Mouse (Mus musculus): ENCODE results near the gene Agap1. TPM values are rescaled to one million over a fixed set of nuclear protein-coding genes. Genes with fewer than 3 reads are reported as not detected.
A peak's percentile ranks its signal among the peaks of the same experiment; 100 is the strongest.

The Agap1 gene
- polyA plus RNA-seq, 1 experiment from 2014 or later, result 72.2 TPM

DNA sequence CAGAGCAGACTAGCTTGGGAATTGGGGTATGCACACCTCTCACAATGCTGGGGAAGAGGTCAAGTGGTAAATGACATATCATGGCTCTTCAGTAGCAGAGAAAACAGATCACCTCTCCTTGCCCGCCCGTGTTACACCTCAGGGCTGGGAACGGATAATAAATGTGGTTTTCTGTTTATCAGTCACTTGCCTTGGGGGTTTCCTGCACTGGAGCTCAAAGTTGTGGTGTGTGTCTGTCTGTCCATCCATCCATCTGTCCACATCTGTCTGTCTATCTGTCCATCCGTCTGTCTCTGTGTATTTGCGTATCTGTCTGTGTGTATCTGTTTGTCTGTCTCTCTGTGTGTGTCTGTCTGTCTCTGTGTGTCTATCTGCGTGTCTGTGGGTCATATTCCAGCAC lies 88.7 kb downstream of the Agap1 start:
- Histone ChIP-seq H3K4me2 (replicated peaks) (no peak overlapping the region), H3K4me3 (replicated peaks; ENCODE audit: low read length) (no peak overlapping the region), H3K9ac (no peak overlapping the region), H3K9me3 (ENCODE audit: control insufficient read depth, low read length) (no peaks in the 10 kb centered on the region), H3K36me3 (replicated peaks; ENCODE audit: control insufficient read depth, insufficient read depth) (no peaks in the 10 kb centered on the region), H3K27ac (peak overlapping the region; percentile 81; the same call in 1 of the 2 replicates), H3K4me1 (replicated peaks; ENCODE audit: control insufficient read depth, insufficient read depth, low read length) (peaks cover 49% of the 10 kb centered on the region), H3K27me3 (ENCODE audit: control insufficient read depth, insufficient read depth, low read length) (no peaks in the 10 kb centered on the region)
- no peak for ATAC-seq (ENCODE audit: low FRiP score)
- DNase-seq (ENCODE audit: low spot score), result no peak
- WGBS, result 87% methylated on average over 6 of the region's 6 CpGs

GRCm38 (mm10) chr1:89544094-89544493 lies 89.5 kb downstream of the Agap1 start:
- Histone ChIP-seq H3K27ac (no peak overlapping the region), H3K9ac (no peak overlapping the region), H3K4me3 (replicated peaks; ENCODE audit: low read length) (no peak overlapping the region), H3K4me1 (replicated peaks; ENCODE audit: control insufficient read depth, insufficient read depth, low read length) (peaks cover 57% of the 10 kb centered on the region), H3K36me3 (replicated peaks; ENCODE audit: control insufficient read depth, insufficient read depth) (no peaks in the 10 kb centered on the region), H3K4me2 (replicated peaks) (no peak overlapping the region), H3K27me3 (ENCODE audit: control insufficient read depth, insufficient read depth, low read length) (no peaks in the 10 kb centered on the region), H3K9me3 (ENCODE audit: control insufficient read depth, low read length) (no peaks in the 10 kb centered on the region)
- WGBS, result 95% methylated on average over 4 of the region's 4 CpGs
- DNase-seq (ENCODE audit: low spot score) (no peak), ATAC-seq (ENCODE audit: low FRiP score) (no peak)

- ATAC-seq (ENCODE audit: low FRiP score) (no peak), DNase-seq (ENCODE audit: low spot score) (no peak)
- no peak overlapping the region for H3K9ac ChIP-seq
- H3K27me3 ChIP-seq (ENCODE audit: control insufficient read depth, insufficient read depth, low read length), result no peaks in the 10 kb centered on the region
- no peaks in the 10 kb centered on the region for H3K36me3 ChIP-seq (replicated peaks; ENCODE audit: control insufficient read depth, insufficient read depth)
- no peaks in the 10 kb centered on the region for H3K9me3 ChIP-seq (ENCODE audit: control insufficient read depth, low read length)
- H3K27ac ChIP-seq, result no peak overlapping the region
- 76% methylated on average over 4 of the region's 4 CpGs for WGBS
- H3K4me2 ChIP-seq (replicated peaks), result no peak overlapping the region
- H3K4me1 ChIP-seq (replicated peaks; ENCODE audit: control insufficient read depth, insufficient read depth, low read length), result peaks cover 64% of the 10 kb centered on the region
- H3K4me3 ChIP-seq (replicated peaks; ENCODE audit: low read length), result no peak overlapping the region
Measured at GRCm38 (mm10) chr1:89545099-89545498, 90.5 kb downstream of the Agap1 start.

DNA sequence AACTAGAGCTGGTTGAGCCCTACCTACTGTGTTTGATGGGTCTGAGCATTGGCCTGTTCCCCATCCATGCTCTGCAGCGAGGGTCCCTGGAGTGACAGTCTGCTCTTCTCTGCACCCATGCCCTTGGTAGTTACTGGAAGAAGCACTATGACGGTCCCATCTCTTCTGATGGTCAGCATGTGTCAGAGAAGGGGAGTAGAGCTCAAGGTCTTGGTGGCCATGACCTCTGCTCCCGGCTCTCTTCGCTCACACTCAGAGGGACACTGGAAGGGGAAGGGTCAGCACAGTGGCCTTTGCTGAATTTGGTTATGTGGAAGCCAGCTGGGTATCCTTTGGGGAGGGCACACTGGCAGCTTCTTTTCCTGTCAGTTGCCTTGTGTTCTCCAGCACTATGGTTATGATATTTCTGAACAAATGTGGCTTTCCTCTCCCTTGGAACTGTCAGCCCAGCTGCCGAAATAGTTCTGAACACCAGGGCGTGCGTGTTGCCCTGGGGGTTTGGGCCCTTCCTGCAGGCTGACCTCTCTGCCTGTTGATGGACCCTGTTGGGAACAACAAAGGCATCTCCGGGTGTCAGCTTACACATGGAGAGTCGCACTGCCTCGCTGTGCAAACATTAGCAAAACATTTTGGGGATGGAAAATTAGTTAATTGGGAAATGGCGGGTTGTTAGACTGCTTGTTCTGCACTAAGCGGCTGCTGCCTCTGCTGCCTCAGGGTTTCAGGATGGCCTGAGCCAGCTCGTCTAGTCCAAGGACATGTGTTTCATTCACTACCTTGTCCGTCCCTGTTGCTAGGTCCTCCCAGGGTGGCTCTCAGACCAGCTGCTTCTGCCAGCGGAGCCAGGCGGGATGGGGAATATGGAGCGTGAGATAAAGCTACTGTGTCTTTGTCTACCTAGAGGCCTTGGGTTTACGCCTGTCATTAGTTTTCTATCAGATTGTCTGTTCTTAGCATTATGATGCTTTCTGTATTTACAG lies 93.2 kb downstream of the Agap1 start:
- peak; percentile 22; the same call in 1 of the 2 replicates for ATAC-seq (ENCODE audit: low FRiP score)
- Histone ChIP-seq H3K4me1 (replicated peaks; ENCODE audit: control insufficient read depth, insufficient read depth, low read length) (peaks cover 51% of the 10 kb centered on the region), H3K27ac (peak overlapping the region; percentile 61), H3K9me3 (ENCODE audit: control insufficient read depth, low read length) (no peaks in the 10 kb centered on the region), H3K27me3 (ENCODE audit: control insufficient read depth, insufficient read depth, low read length) (no peaks in the 10 kb centered on the region), H3K4me2 (replicated peaks) (0 out of 2 replicates have a peak overlapping the region, but pooled peaks have one; percentile 8), H3K9ac (peak overlapping the region; percentile 22; the same call in 1 of the 2 replicates), H3K4me3 (replicated peaks; ENCODE audit: low read length) (no peak overlapping the region), H3K36me3 (replicated peaks; ENCODE audit: control insufficient read depth, insufficient read depth) (no peaks in the 10 kb centered on the region)
- DNase-seq (ENCODE audit: low spot score), result peak; percentile 27
- 29% methylated on average over 18 of the region's 18 CpGs for whole genome bisulfite sequencing

GRCm38 (mm10) chr1:89550061-89550869 lies 95.7 kb downstream of the Agap1 start:
- DNase-seq (ENCODE audit: low spot score) (peak; percentile 69), ATAC-seq (ENCODE audit: low FRiP score) (peak; percentile 89)
- no peaks in the 10 kb centered on the region for H3K36me3 ChIP-seq (replicated peaks; ENCODE audit: control insufficient read depth, insufficient read depth)
- peak overlapping the region; percentile 85 for H3K27ac ChIP-seq
- H3K4me2 ChIP-seq (replicated peaks), result peak overlapping the region; percentile 45
- H3K9me3 ChIP-seq (ENCODE audit: control insufficient read depth, low read length), result no peaks in the 10 kb centered on the region
- 8% methylated on average over 25 of the region's 25 CpGs for WGBS
- H3K4me1 ChIP-seq (replicated peaks; ENCODE audit: control insufficient read depth, insufficient read depth, low read length), result peaks cover 44% of the 10 kb centered on the region
- H3K4me3 ChIP-seq (replicated peaks; ENCODE audit: low read length), result 0 out of 2 replicates have a peak overlapping the region, but pooled peaks have one; percentile 1
- no peaks in the 10 kb centered on the region for H3K27me3 ChIP-seq (ENCODE audit: control insufficient read depth, insufficient read depth, low read length)
- H3K9ac ChIP-seq, result peak overlapping the region; percentile 40

DNA sequence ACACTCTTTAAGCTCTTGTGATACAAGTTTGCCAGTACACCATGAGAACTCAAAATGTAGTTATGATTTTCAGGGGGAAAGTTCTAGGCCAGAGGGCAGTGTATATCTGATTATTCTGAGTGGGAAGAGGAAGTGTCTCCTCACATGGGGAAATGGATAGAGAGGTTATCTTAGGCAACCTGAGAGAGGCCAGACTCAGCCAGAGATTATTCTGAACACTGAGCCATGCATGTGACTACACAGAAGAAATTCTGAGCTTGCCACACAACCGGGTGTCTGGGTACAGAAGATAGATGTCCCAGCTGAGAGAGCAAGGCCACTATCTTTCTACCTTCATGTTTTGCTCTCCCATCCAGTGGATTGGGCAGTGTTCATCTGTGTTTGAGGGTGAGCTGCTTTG lies 97.9 kb downstream of the Agap1 start:
- 88% methylated on average over 1 of the region's 1 CpGs for WGBS
- Histone ChIP-seq H3K27ac (no peak overlapping the region), H3K9me3 (ENCODE audit: control insufficient read depth, low read length) (no peaks in the 10 kb centered on the region), H3K27me3 (ENCODE audit: control insufficient read depth, insufficient read depth, low read length) (no peaks in the 10 kb centered on the region), H3K4me3 (replicated peaks; ENCODE audit: low read length) (no peak overlapping the region), H3K4me1 (replicated peaks; ENCODE audit: control insufficient read depth, insufficient read depth, low read length) (peaks cover 48% of the 10 kb centered on the region), H3K36me3 (replicated peaks; ENCODE audit: control insufficient read depth, insufficient read depth) (no peaks in the 10 kb centered on the region), H3K9ac (no peak overlapping the region), H3K4me2 (replicated peaks) (no peak overlapping the region)
- ATAC-seq (ENCODE audit: low FRiP score) (no peak), DNase-seq (ENCODE audit: low spot score) (no peak)

DNA sequence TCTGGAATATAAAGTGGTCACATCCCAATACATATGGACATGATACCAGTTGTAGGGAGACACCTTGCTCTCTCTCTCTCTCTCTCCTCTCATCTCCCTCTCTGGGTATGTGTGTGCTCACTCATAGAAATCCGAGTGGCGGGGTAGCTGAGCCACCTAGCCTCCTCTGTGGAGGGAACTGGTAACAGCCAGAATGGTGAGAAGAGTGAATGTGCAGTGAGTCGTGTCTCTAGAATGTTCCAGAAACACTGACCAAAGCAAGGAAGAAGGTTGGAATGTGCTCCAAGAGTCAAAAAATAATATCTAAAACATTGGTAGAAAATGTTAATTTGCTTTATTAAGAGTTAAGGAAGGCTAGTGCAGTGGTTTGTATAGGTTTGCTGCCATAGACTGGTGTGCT lies 99.2 kb downstream of the Agap1 start:
- no peaks in the 10 kb centered on the region for H3K9me3 ChIP-seq (ENCODE audit: control insufficient read depth, low read length)
- no peaks in the 10 kb centered on the region for H3K27me3 ChIP-seq (ENCODE audit: control insufficient read depth, insufficient read depth, low read length)
- no peak overlapping the region for H3K9ac ChIP-seq
- no peaks in the 10 kb centered on the region for H3K36me3 ChIP-seq (replicated peaks; ENCODE audit: control insufficient read depth, insufficient read depth)
- WGBS, result 96% methylated on average over 3 of the region's 3 CpGs
- H3K4me2 ChIP-seq (replicated peaks), result no peak overlapping the region
- H3K4me3 ChIP-seq (replicated peaks; ENCODE audit: low read length), result no peak overlapping the region
- no peak for DNase-seq (ENCODE audit: low spot score)
- no peak for ATAC-seq (ENCODE audit: low FRiP score)
- H3K4me1 ChIP-seq (replicated peaks; ENCODE audit: control insufficient read depth, insufficient read depth, low read length), result peaks cover 44% of the 10 kb centered on the region
- no peak overlapping the region for H3K27ac ChIP-seq

- WGBS, result 85% methylated on average over 18 of the region's 18 CpGs
- H3K9me3 ChIP-seq (ENCODE audit: control insufficient read depth, low read length), result no peaks in the 10 kb centered on the region
- H3K36me3 ChIP-seq (replicated peaks; ENCODE audit: control insufficient read depth, insufficient read depth), result no peaks in the 10 kb centered on the region
- no peak overlapping the region for H3K27ac ChIP-seq
- no peak overlapping the region for H3K9ac ChIP-seq
- H3K4me2 ChIP-seq (replicated peaks), result no peak overlapping the region
- no peak overlapping the region for H3K4me3 ChIP-seq (replicated peaks; ENCODE audit: low read length)
- H3K4me1 ChIP-seq (replicated peaks; ENCODE audit: control insufficient read depth, insufficient read depth, low read length), result peaks cover 30% of the 10 kb centered on the region
- no peak for DNase-seq (ENCODE audit: low spot score)
- H3K27me3 ChIP-seq (ENCODE audit: control insufficient read depth, insufficient read depth, low read length), result no peaks in the 10 kb centered on the region
- ATAC-seq (ENCODE audit: low FRiP score), result no peak
Measured at GRCm38 (mm10) chr1:89554969-89555856, 100.6 kb downstream of the Agap1 start.

All from hindbrain, embryonic 14.5 days (tissue).